Mouse (Mus musculus) liver, adult (tissue): ENCODE measurements around the gene Hist1h4j.
"Not testable (repeated sequence)": the region's sequence is repeated elsewhere in the genome, so short reads cannot be mapped to it uniquely, and the experiment has no call there.

Experiments
- GATA4 ChIP-seq: IDR thresholded peaks from 2 replicates; pipeline ENCODE4 v1.6.1; 2014; ENCODE audit warnings: mild to moderate bottlenecking, low read length; ENCODE audit not compliant: insufficient replicate concordance

The Hist1h4j gene

GRCm38 (mm10) chr13:21722373-21722925 is 12.4 kb upstream of the Hist1h4j start:
- TF ChIP-seq GATA4: no peak

GRCm38 (mm10) chr13:21722993-21723836 is 11.6 kb upstream of the Hist1h4j start:
- no peak for TF ChIP-seq GATA4

- no peak for TF ChIP-seq GATA4
These were observed 6.8 kb upstream of the Hist1h4j start for GRCm38 (mm10) chr13:21727948-21728572.

GRCm38 (mm10) chr13:21729544-21729943 is 5.3 kb upstream of the Hist1h4j start:
- no peak for TF ChIP-seq GATA4

- no peak for TF ChIP-seq GATA4
These were observed 1.4 kb upstream of the Hist1h4j start for GRCm38 (mm10) chr13:21733466-21733865.

GRCm38 (mm10) chr13:21734010-21734905 is 606 bp upstream of the Hist1h4j start:
- TF ChIP-seq GATA4: no peak

GRCm38 (mm10) chr13:21745006-21745405 is 10.1 kb downstream of the Hist1h4j start:
- no peak for TF ChIP-seq GATA4

GRCm38 (mm10) chr13:21749387-21750158 is 14.7 kb downstream of the Hist1h4j start:
- TF ChIP-seq GATA4: no peak

- not testable (repeated sequence) for TF ChIP-seq GATA4
These were observed 15.5 kb downstream of the Hist1h4j start, which contains the start of gene Hist1h4k for GRCm38 (mm10) chr13:21750159-21751017. Gene Hist1h4k (minus strand): TSS chr13:21750505.

- TF ChIP-seq GATA4: no peak
These were observed 16.6 kb downstream of the Hist1h4j start for GRCm38 (mm10) chr13:21751417-21751816.

- no peak for TF ChIP-seq GATA4
These were observed 17.0 kb downstream of the Hist1h4j start for GRCm38 (mm10) chr13:21751827-21752226.

GRCm38 (mm10) chr13:21752356-21752755 is 17.5 kb downstream of the Hist1h4j start:
- no peak for TF ChIP-seq GATA4

- no peak for TF ChIP-seq GATA4
These were observed 18.2 kb downstream of the Hist1h4j start for GRCm38 (mm10) chr13:21753051-21753523.
